Mouse (Mus musculus) forebrain, embryonic 14.5 days (tissue): ENCODE results near the gene Pcbp2. TPM values are rescaled to one million over a fixed set of nuclear protein-coding genes. Genes with fewer than 3 reads are reported as not detected.

Experiments used
- ATAC-seq: fragments of 200-750 bp; cut with Nextera tagmentation; 2 replicates; pipeline ENCODE4 v1.8.0; 2017; ENCODE audit warnings: mild to moderate bottlenecking, moderate library complexity
- DNase-seq: peaks from one replicate; pipeline ENCODE4 v3.0.0-alpha.2; 2015; ENCODE audit warnings: low spot score
- H3K27ac ChIP-seq: fragments of 300-500 bp; sonication (generic); 2 replicates; pipeline ENCODE4 v1.5.1; 2014; ENCODE audit warnings: low read depth, mild to moderate bottlenecking, control low read depth, low read length, moderate library complexity
- H3K27me3 ChIP-seq: fragments of 300-500 bp; sonication (generic); replicated peaks from 2 replicates; pipeline ENCODE4 v1.6.1; 2014; ENCODE audit warnings: low read length, control low read depth, mixed read lengths; ENCODE audit not compliant: control insufficient read depth, insufficient read depth
- H3K36me3 ChIP-seq: fragments of 300-500 bp; sonication (generic); 2 replicates; pipeline ENCODE4 v1.6.1; 2014; ENCODE audit warnings: low read length, control low read depth; ENCODE audit not compliant: control insufficient read depth, insufficient read depth
- H3K4me1 ChIP-seq: fragments of 300-500 bp; sonication (generic); 2 replicates; pipeline ENCODE4 v1.6.1; 2014; ENCODE audit warnings: antibody characterized with exemption, low read length, control low read depth; ENCODE audit not compliant: control insufficient read depth, insufficient read depth
- H3K4me2 ChIP-seq: fragments of 300-500 bp; sonication (generic); 2 replicates; pipeline ENCODE4 v1.6.1; 2014; ENCODE audit warnings: mild to moderate bottlenecking, control low read depth, low read length
- H3K4me3 ChIP-seq: fragments of 300-500 bp; sonication (generic); 2 replicates; pipeline ENCODE4 v1.5.1; 2014; ENCODE audit warnings: low read depth, low read length, control low read depth
- H3K9ac ChIP-seq: fragments of 300-500 bp; sonication (generic); 2 replicates; pipeline ENCODE4 v1.6.1; 2014; ENCODE audit warnings: mild to moderate bottlenecking, low read length, control low read depth, moderate library complexity
- H3K9me3 ChIP-seq: fragments of 300-500 bp; sonication (generic); replicated peaks from 2 replicates; pipeline ENCODE4 v1.6.1; 2016; ENCODE audit warnings: low read length, control low read depth, mixed read lengths; ENCODE audit not compliant: control insufficient read depth
- WGBS: fragments of 180-500 bp; shearing (Covaris S2); extraction: QIAGEN DNeasy Blood & Tissue Kit; methylation state at CpG from one replicate; pipeline ENCODE4 v1.1.7; 2014; 5-methylcytosine and 5-hydroxymethylcytosine counted together
- polyA plus RNA-seq: library from polyadenylated mRNA; unstranded; fragments of >200 nt; fragmentation: Nextera tagmentation; extraction: Ambion mirVana; gene quantifications from 2 replicates; pipeline ENCODE4 v1.2.1, GENCODE M21; 2014

Pcbp2 gene
- polyA plus RNA-seq, 1 experiment from 2014 or later, result 226 TPM

GRCm38 (mm10) chr15:102459381-102459780 is 11.0 kb upstream of the Pcbp2 start:
- H3K27me3 ChIP-seq, result no peaks in the 10 kb centered on the region
- peaks cover 2% of the 10 kb centered on the region; the same call in 1 of the 2 replicates for H3K4me1 ChIP-seq
- H3K4me2 ChIP-seq, result peak overlapping the region; percentile 63
- peak overlapping the region; percentile 61 for H3K9ac ChIP-seq
- H3K27ac ChIP-seq, result no peak overlapping the region
- no peaks in the 10 kb centered on the region for H3K9me3 ChIP-seq
- peak overlapping the region; percentile 41 for H3K4me3 ChIP-seq
- DNase-seq (no peak), ATAC-seq (peak; percentile 24; the same call in 1 of the 2 replicates)
- 0 out of 2 replicates have a peak, but pooled peaks cover 2% of the 10 kb centered on the region for H3K36me3 ChIP-seq
- 31% methylated on average over 6 of the region's 6 CpGs for WGBS

GRCm38 (mm10) chr15:102459847-102460246 is 10.5 kb upstream of the Pcbp2 start:
- no peak overlapping the region for H3K9ac ChIP-seq

GRCm38 (mm10) chr15:102460409-102460808 is 9.9 kb upstream of the Pcbp2 start:
- ATAC-seq, result no peak
- H3K36me3 ChIP-seq, result 0 out of 2 replicates have a peak, but pooled peaks cover 2% of the 10 kb centered on the region
- H3K9me3 ChIP-seq, result no peaks in the 10 kb centered on the region
- H3K27ac ChIP-seq, result no peak overlapping the region
- WGBS, result 85% methylated on average over 12 of the region's 12 CpGs
- no peak overlapping the region for H3K4me3 ChIP-seq
- H3K4me2 ChIP-seq, result no peak overlapping the region
- DNase-seq, result no peak
- H3K4me1 ChIP-seq, result peaks cover 2% of the 10 kb centered on the region; the same call in 1 of the 2 replicates
- no peak overlapping the region for H3K9ac ChIP-seq
- no peaks in the 10 kb centered on the region for H3K27me3 ChIP-seq

More at GRCm38 (mm10) chr15:102459847-102460246, 10.5 kb upstream of the Pcbp2 start:
- Histone ChIP-seq H3K4me2 (peak overlapping the region; percentile 63), H3K36me3 (0 out of 2 replicates have a peak, but pooled peaks cover 2% of the 10 kb centered on the region), H3K9me3 (no peaks in the 10 kb centered on the region), H3K27ac (no peak overlapping the region), H3K27me3 (no peaks in the 10 kb centered on the region), H3K4me3 (peak overlapping the region; percentile 41; the same call in 1 of the 2 replicates), H3K4me1 (peaks cover 2% of the 10 kb centered on the region; the same call in 1 of the 2 replicates)
- WGBS, result 71% methylated on average over 5 of the region's 5 CpGs
- ATAC-seq (no peak), DNase-seq (no peak)

- H3K27ac ChIP-seq, result no peak overlapping the region
- ATAC-seq (no peak), DNase-seq (no peak)
- no peaks in the 10 kb centered on the region for H3K9me3 ChIP-seq
- no peak overlapping the region for H3K9ac ChIP-seq
- H3K4me3 ChIP-seq, result no peak overlapping the region
- no peaks in the 10 kb centered on the region for H3K27me3 ChIP-seq
- peaks cover 2% of the 10 kb centered on the region; the same call in 1 of the 2 replicates for H3K4me1 ChIP-seq
- H3K4me2 ChIP-seq, result no peak overlapping the region
- 0 out of 2 replicates have a peak, but pooled peaks cover 2% of the 10 kb centered on the region for H3K36me3 ChIP-seq
- 75% methylated on average over 4 of the region's 4 CpGs for WGBS
These were observed 9.4 kb upstream of the Pcbp2 start for GRCm38 (mm10) chr15:102460971-102461370.

- DNase-seq (no peak), ATAC-seq (no peak)
- Histone ChIP-seq H3K4me2 (no peak overlapping the region), H3K27ac (no peak overlapping the region), H3K9ac (no peak overlapping the region), H3K4me3 (no peak overlapping the region), H3K4me1 (peaks cover 2% of the 10 kb centered on the region; the same call in 1 of the 2 replicates), H3K36me3 (0 out of 2 replicates have a peak, but pooled peaks cover 2% of the 10 kb centered on the region), H3K27me3 (no peaks in the 10 kb centered on the region), H3K9me3 (no peaks in the 10 kb centered on the region)
- 88% methylated on average over 9 of the region's 9 CpGs for WGBS
These were observed 8.8 kb upstream of the Pcbp2 start for GRCm38 (mm10) chr15:102461430-102462075.

- DNase-seq (peak; percentile 34), ATAC-seq (no peak)
- H3K4me1 ChIP-seq, result peaks cover 2% of the 10 kb centered on the region; the same call in 1 of the 2 replicates
- no peak overlapping the region for H3K9ac ChIP-seq
- H3K4me2 ChIP-seq, result no peak overlapping the region
- H3K4me3 ChIP-seq, result no peak overlapping the region
- no peaks in the 10 kb centered on the region for H3K9me3 ChIP-seq
- H3K27ac ChIP-seq, result no peak overlapping the region
- no peaks in the 10 kb centered on the region for H3K27me3 ChIP-seq
- 0 out of 2 replicates have a peak, but pooled peaks cover 2% of the 10 kb centered on the region for H3K36me3 ChIP-seq
These were observed 6.7 kb upstream of the Pcbp2 start for GRCm38 (mm10) chr15:102463666-102464065.

GRCm38 (mm10) chr15:102468675-102469370 is 1.5 kb upstream of the Pcbp2 start:
- peaks cover 14% of the 10 kb centered on the region for H3K4me1 ChIP-seq
- no peaks in the 10 kb centered on the region for H3K27me3 ChIP-seq
- DNase-seq, result no peak
- ATAC-seq, result no peak
- H3K9ac ChIP-seq, result no peak overlapping the region
- no peak overlapping the region for H3K27ac ChIP-seq
- no peak overlapping the region for H3K4me2 ChIP-seq
- no peaks in the 10 kb centered on the region for H3K9me3 ChIP-seq
- WGBS, result 95% methylated on average over 9 of the region's 9 CpGs
- H3K36me3 ChIP-seq, result peaks cover 3% of the 10 kb centered on the region
- no peak overlapping the region for H3K4me3 ChIP-seq

- peak overlapping the region; percentile 71 for H3K4me2 ChIP-seq
- H3K9me3 ChIP-seq, result no peaks in the 10 kb centered on the region
- H3K9ac ChIP-seq, result peak overlapping the region; percentile 94
- H3K4me3 ChIP-seq, result peak overlapping the region; percentile 83
- H3K36me3 ChIP-seq, result peaks cover 22% of the 10 kb centered on the region
- 1% methylated on average over 34 of the region's 67 CpGs for WGBS
- peaks cover 14% of the 10 kb centered on the region for H3K4me1 ChIP-seq
- peak overlapping the region; percentile 96 for H3K27ac ChIP-seq
- H3K27me3 ChIP-seq, result no peaks in the 10 kb centered on the region
- DNase-seq, result peak; percentile 84
- peak; percentile 72 for ATAC-seq
These were observed 411 bp downstream of the Pcbp2 start for GRCm38 (mm10) chr15:102470605-102471294.
